Mouse (Mus musculus) spleen, adult 2 months (tissue): ENCODE data around the gene Extl1. TPM values are rescaled to one million over a fixed set of nuclear protein-coding genes. Genes with fewer than 3 reads are reported as not detected.
A peak's percentile ranks its signal among the peaks of the same experiment; 100 is the strongest.

Source experiments
- DNase-seq, 2 experiments: peaks; one replicate each; pipeline versions ENCODE4 v3.0.0 to v3.0.0-alpha.2; 2012 to 2021; ENCODE audit warnings: low spot score in 2 of 2, low read depth in 1 of 2
- H3K27ac ChIP-seq: fragments of 200-500 bp; 2 replicates; pipeline ENCODE4 v1.5.1; 2012; ENCODE audit warnings: low read length, inconsistent platforms; ENCODE audit not compliant: insufficient read depth
- H3K27me3 ChIP-seq: fragments of 200-500 bp; 2 replicates; pipeline ENCODE4 v1.6.1; 2012; ENCODE audit warnings: mild to moderate bottlenecking, moderate library complexity, low read length, inconsistent platforms; ENCODE audit not compliant: control insufficient read depth, insufficient read depth
- H3K36me3 ChIP-seq: fragments of 200-500 bp; 2 replicates; pipeline ENCODE4 v1.6.1; 2012; ENCODE audit warnings: mild to moderate bottlenecking, low read length, inconsistent platforms; ENCODE audit not compliant: control insufficient read depth, insufficient read depth
- H3K4me1 ChIP-seq: fragments of 200-500 bp; 2 replicates; pipeline ENCODE4 v1.6.1; 2011; ENCODE audit warnings: inconsistent platforms; ENCODE audit not compliant: control insufficient read depth, insufficient read depth, insufficient read length
- H3K4me3 ChIP-seq: fragments of 200-500 bp; 2 replicates; pipeline ENCODE4 v1.5.1; 2011; ENCODE audit warnings: mild to moderate bottlenecking, inconsistent platforms; ENCODE audit not compliant: insufficient read depth, insufficient read length; ENCODE audit errors: extremely low read depth
- CTCF ChIP-seq: fragments of 200-500 bp; IDR thresholded peaks from 2 replicates; pipeline ENCODE4 v1.5.1; 2011; ENCODE audit warnings: mild to moderate bottlenecking, inconsistent platforms; ENCODE audit not compliant: insufficient read depth, insufficient read length, insufficient replicate concordance; ENCODE audit errors: extremely low read depth
- POLR2A ChIP-seq: fragments of 200-500 bp; IDR thresholded peaks from 2 replicates; pipeline ENCODE4 v1.6.1; 2011; ENCODE audit warnings: low read depth, low read length, inconsistent platforms
- WGBS: fragments of 180-500 bp; shearing (Covaris S2); methylation state at CpG from one replicate; pipeline ENCODE4 v1.1.7; 2018; 5-methylcytosine and 5-hydroxymethylcytosine counted together
- polyA plus RNA-seq: library from polyadenylated mRNA; depleted of rRNA; stranded (reverse); fragments of >200 nt; gene quantifications from 2 replicates; pipeline ENCODE4 v1.2.3, GENCODE M21; 2012

Extl1 gene
- polyA plus RNA-seq, 1 experiment: 7.2 TPM

DNA sequence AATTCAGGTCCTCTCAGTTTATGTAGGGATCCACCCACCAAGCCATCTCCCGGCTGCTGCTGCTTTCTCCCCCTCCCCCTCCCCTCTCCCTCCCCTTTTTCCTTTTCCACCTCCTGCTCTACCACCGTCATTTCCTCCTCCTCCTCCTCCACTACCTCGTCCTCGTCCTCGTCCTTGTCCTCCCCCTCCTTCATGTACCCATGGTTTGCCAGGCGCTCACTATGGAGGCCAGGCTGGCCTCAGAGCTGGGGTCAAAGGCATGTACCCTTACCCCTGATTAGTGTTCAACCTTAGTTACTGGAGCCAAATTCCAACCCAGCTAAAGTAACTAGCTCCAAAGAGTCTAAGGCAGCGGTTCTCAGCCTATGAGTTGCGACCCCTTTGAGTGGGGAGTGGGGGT, 55.5 kb downstream of the Extl1 start:
- no peak overlapping the region for H3K4me3 ChIP-seq
- H3K4me1 ChIP-seq: no peaks in the 10 kb centered on the region
- H3K27me3 ChIP-seq: no peaks in the 10 kb centered on the region
- TF ChIP-seq CTCF (no peak), POLR2A (no peak)
- no peak overlapping the region for H3K27ac ChIP-seq
- WGBS: 58% methylated on average over 8 of the region's 8 CpGs
- no peak for DNase-seq
- H3K36me3 ChIP-seq: no peaks in the 10 kb centered on the region

DNA sequence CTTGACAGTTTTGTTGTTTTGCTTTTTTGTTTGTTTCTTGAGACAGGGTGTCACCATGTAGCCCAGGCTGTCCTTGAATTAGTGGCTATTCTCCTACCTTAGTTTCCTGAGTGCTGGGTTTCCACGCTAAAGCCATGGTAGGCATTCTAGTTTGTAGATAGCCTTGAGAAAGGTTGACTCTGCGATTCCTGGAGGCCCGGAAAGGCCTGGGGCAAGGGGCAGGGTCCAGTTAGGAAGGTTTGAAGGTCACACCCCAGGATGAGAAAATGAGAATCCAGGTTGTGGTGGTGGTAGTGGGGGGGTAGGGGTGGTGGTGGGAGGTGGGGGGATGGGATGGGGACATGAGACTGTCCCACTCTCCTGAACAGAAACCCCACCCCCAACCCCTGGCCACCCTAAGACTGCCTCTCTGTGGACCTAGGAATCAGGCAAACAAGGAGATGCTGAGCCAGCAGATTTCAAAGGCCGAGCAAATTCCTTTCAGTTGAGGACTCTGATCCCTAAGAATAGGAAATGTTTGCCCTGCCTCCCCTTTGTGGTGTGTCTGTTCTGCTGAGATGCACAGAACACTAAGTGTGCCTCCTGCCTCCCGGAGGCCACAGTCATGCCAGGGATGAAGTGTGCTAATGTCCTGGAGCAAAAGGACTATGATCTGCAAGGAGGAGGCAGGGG, 56.7 kb downstream of the Extl1 start:
- Histone ChIP-seq H3K4me1 (no peaks in the 10 kb centered on the region), H3K4me3 (no peak overlapping the region), H3K27ac (peak overlapping the region; percentile 57; the same call in 1 of the 2 replicates), H3K36me3 (no peaks in the 10 kb centered on the region), H3K27me3 (no peaks in the 10 kb centered on the region)
- no peak for DNase-seq
- no peak for TF ChIP-seq POLR2A
- no peak for TF ChIP-seq CTCF
- WGBS: 86% methylated on average over 5 of the region's 5 CpGs

DNA sequence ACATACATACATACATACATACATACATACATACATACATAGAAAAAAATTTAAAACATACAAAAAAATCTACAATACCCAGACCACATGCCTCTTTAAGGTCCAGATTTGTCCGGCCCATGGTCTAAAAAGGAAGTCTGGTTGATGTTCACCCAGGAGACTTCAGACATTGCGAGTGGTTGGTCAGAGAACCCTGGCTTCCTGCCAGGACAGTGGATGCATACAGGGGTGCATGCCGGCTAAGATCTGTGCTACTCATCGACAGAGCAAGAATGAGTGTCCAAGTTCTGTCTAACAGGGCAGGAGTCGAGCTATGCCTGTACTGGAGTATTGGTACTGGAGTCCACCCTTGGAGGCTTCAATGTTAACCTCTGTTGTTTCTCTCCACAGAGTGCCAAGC, 59.0 kb downstream of the Extl1 start:
- DNase-seq: no peak
- 38% methylated on average over 5 of the region's 5 CpGs for WGBS
- H3K27ac ChIP-seq: no peak overlapping the region
- no peaks in the 10 kb centered on the region for H3K36me3 ChIP-seq
- no peaks in the 10 kb centered on the region for H3K27me3 ChIP-seq
- no peak overlapping the region for H3K4me3 ChIP-seq
- TF ChIP-seq POLR2A (no peak), CTCF (no peak)
- H3K4me1 ChIP-seq: no peaks in the 10 kb centered on the region

DNA sequence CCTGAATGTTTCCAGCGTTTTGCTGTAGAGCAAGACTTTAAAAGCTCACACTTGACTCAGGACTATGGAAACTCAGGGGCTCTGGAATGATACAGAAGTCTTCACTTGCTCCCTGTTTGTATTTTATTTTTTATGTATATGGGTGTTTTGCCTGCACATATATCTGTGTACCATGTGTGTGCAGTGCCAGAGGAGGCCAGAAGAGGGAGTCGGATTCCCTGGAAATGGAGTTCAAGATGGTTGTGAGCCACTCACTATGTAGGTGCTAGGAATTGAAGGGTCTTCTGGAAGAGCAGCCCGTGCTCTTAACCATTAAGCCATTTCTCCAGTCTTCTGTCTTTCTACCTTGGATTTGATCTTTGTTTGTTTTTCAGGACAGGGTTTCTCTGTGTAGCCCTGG, 62.1 kb downstream of the Extl1 start:
- TF ChIP-seq POLR2A: no peak
- TF ChIP-seq CTCF: no peak
- Histone ChIP-seq H3K4me3 (no peak overlapping the region), H3K27ac (no peak overlapping the region), H3K36me3 (no peaks in the 10 kb centered on the region), H3K27me3 (no peaks in the 10 kb centered on the region), H3K4me1 (no peaks in the 10 kb centered on the region)
- 63% methylated on average over 3 of the region's 3 CpGs for WGBS
- DNase-seq: no peak

DNA sequence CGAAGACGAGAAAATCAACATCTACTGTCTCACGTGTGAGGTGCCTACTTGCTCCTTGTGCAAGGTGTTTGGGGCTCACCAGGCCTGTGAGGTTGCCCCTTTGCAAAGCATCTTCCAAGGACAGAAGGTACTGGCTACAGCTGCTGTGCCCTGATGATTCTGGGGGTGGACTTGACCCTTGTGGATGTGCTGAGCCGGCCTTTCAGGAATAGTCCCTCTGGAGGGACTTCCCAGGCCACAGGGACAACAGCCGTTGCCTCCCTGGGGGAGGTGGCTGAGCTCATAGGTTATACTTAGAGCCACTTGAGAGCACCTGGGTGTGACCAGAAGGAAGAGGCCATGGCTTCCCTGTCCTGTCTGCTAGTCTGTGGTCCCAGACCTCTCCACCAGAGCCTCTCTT, 64.0 kb downstream of the Extl1 start:
- no peak overlapping the region for H3K4me3 ChIP-seq
- H3K27ac ChIP-seq: no peak overlapping the region
- no peaks in the 10 kb centered on the region for H3K36me3 ChIP-seq
- TF ChIP-seq CTCF (no peak), POLR2A (no peak)
- no peaks in the 10 kb centered on the region for H3K27me3 ChIP-seq
- 75% methylated on average over 5 of the region's 5 CpGs for whole genome bisulfite sequencing
- no peaks in the 10 kb centered on the region for H3K4me1 ChIP-seq
- DNase-seq: no peak

DNA sequence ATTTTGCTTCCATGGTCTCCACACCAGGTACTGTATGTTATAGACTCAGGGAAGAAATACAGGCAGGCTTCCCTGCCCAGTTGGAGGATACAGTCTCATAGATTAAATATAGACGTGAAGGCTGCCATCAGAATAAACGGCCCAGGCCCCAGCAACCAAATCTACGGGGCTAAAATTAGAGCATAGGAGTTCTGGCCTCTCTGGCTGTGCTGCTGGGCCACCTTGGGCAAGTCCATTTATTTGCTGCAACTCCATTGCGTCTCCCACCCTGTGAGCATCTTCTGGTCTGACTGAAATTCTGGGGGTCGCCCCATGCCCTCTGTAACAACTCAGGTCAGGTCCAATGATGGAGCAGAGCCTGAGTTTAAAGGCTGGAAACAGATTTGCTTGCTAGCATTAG, 64.6 kb downstream of the Extl1 start:
- no peaks in the 10 kb centered on the region for H3K4me1 ChIP-seq
- DNase-seq: no peak
- TF ChIP-seq POLR2A: no peak
- no peak for TF ChIP-seq CTCF
- H3K27me3 ChIP-seq: no peaks in the 10 kb centered on the region
- H3K27ac ChIP-seq: no peak overlapping the region
- H3K36me3 ChIP-seq: no peaks in the 10 kb centered on the region
- H3K4me3 ChIP-seq: no peak overlapping the region
- WGBS: 87% methylated on average over 5 of the region's 5 CpGs

DNA sequence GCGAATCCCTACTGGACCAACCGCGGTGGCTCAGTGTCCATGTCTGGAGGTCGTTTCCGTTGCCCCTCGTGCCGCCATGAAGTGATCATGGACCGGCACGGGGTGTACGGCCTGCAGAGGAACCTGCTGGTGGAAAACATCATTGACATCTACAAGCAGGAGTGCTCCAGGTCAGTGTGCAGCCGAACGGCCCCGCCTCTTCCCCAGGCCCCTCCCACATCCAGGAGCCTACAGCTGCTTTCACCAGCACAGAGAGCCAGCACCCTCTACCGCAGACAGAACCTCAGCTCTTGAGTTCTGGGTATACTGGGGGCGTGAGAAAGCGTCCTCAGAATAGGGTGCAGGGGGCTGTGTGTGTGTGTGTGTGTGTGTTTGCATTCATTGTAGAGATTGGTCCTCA, 67.3 kb downstream of the Extl1 start:
- DNase-seq: no peak
- WGBS: 53% methylated on average over 16 of the region's 16 CpGs

More for the DNA sequence above, 67.3 kb downstream of the Extl1 start:
- Histone ChIP-seq H3K27me3 (no peaks in the 10 kb centered on the region), H3K36me3 (no peaks in the 10 kb centered on the region), H3K4me1 (no peaks in the 10 kb centered on the region), H3K27ac (no peak overlapping the region), H3K4me3 (no peak overlapping the region)
- TF ChIP-seq POLR2A: no peak
- TF ChIP-seq CTCF: no peak
